Comparison of ENCODE assay signal across 23 mouse cellular contexts in genomic region chr1:83642656-83643055, GRCm38 (mm10).
DNase-seq lines count a peak whose midpoint lies in the region; ATAC-seq and TF ChIP-seq lines count a peak whose summit lies in the region.
"Had no signal": no experiment of that assay in that cellular context is flagged by ENCODE, and none has a peak within 500 bp of the region (broad histone marks: within the 10 kb centered on the region; RNA-seq: fewer than 3 reads in every experiment).

No protein-coding gene starts in this region.

- TF ChIP-seq CTCF in lung, postnatal 0 days (IDR thresholded peaks at IDR 0.05) = no peak

- DNase-seq in cerebellum, adult 11 months = peak; percentile 14
- peak; percentile 29 for DNase-seq in left cerebral cortex, postnatal 4 days
- no peak for DNase-seq in left cerebral cortex, postnatal 25 days (ENCODE audit: low spot score in 2 of 2)
- peak; percentile 62 to 63 for DNase-seq in cerebellum, postnatal 10 days
- DNase-seq in lung, postnatal 10 days = no peak
- no peak for DNase-seq in lung, postnatal 0 days (ENCODE audit: low spot score)
- DNase-seq in right cerebral cortex, postnatal 4 days = no peak
- DNase-seq: adrenal gland, adult 8-10 months; adrenal gland, postnatal 36 days; B cell, adult 2 months; gastrocnemius, postnatal 14 days; heart, adult 2 months; heart, postnatal 14 days; kidney, adult 18-20 months had no signal

- H3K27ac ChIP-seq in lung, postnatal 0 days (ENCODE audit: low read length) = no peak overlapping the region
- H3K27ac ChIP-seq: embryonic facial prominence, embryonic 10.5 days; heart, adult 2 months; heart, embryonic 15.5 days; hindbrain, embryonic 12.5 days had no signal

- H3K9me3 ChIP-seq in lung, postnatal 0 days (ENCODE audit: low read length) = no peaks in the 10 kb centered on the region
- H3K9me3 ChIP-seq: embryonic facial prominence, embryonic 10.5 days; heart, embryonic 15.5 days; hindbrain, embryonic 12.5 days had no signal

- H3K27me3 ChIP-seq in lung, postnatal 0 days (replicated peaks; ENCODE audit: insufficient read depth, low read length) = no peaks in the 10 kb centered on the region
- H3K27me3 ChIP-seq: heart, embryonic 15.5 days; hindbrain, embryonic 12.5 days had no signal

- no peak overlapping the region for H3K9ac ChIP-seq in lung, postnatal 0 days (replicated peaks; ENCODE audit: low read depth)
- H3K9ac ChIP-seq: heart, embryonic 15.5 days; hindbrain, embryonic 12.5 days had no signal

- ATAC-seq in cerebellum, adult (ENCODE audit: insufficient number of reproducible peaks, low FRiP score, low TSS enrichment) = no peak
- ATAC-seq in lung, postnatal 0 days = no peak
- ATAC-seq: CD4-positive, CD25-positive, alpha-beta regulatory T cell, adult 4 months; forebrain, embryonic 14.5 days; hindbrain, embryonic 16.5 days had no signal

- H3K4me3 ChIP-seq in lung, postnatal 0 days (ENCODE audit: low read depth, low read length) = no peak overlapping the region
- H3K4me3 ChIP-seq: embryonic facial prominence, embryonic 10.5 days; heart, adult 2 months; heart, embryonic 15.5 days; hindbrain, embryonic 12.5 days had no signal

- no peak for TF ChIP-seq EP300 in lung, postnatal 0 days (IDR thresholded peaks at IDR 0.05)

- H3K4me2 ChIP-seq in lung, postnatal 0 days (replicated peaks; ENCODE audit: low read depth, low read length) = no peak overlapping the region
- H3K4me2 ChIP-seq: heart, embryonic 11.5 days; heart, embryonic 15.5 days; hindbrain, embryonic 12.5 days had no signal

- H3K4me1 ChIP-seq in lung, postnatal 0 days (ENCODE audit: insufficient read depth, low read depth, low read length) = no peaks in the 10 kb centered on the region
- H3K4me1 ChIP-seq: embryonic facial prominence, embryonic 10.5 days; heart, embryonic 15.5 days; hindbrain, embryonic 12.5 days had no signal

- intact Hi-C loops in left cerebral cortex, postnatal 4 days (cut with DNase I) = no loop called here
- intact Hi-C loops in left cerebral cortex, postnatal 25 days (cut with DNase I) = no loop called here

- no peaks in the 10 kb centered on the region for H3K36me3 ChIP-seq in lung, postnatal 0 days (ENCODE audit: insufficient read depth, low read length)
- H3K36me3 ChIP-seq: embryonic facial prominence, embryonic 10.5 days; G1E; heart, embryonic 15.5 days; hindbrain, embryonic 12.5 days had no signal

Comparison
In these comparisons a context has a peak if more than half of its experiments do, and no peak if none do; other contexts are left out.
1. DNase-seq: peak in cerebellum, adult 11 months (single experiment), left cerebral cortex, postnatal 4 days (single experiment) and cerebellum, postnatal 10 days (2 of 2); none in left cerebral cortex, postnatal 25 days (0 of 2), lung, postnatal 10 days (single experiment), lung, postnatal 0 days (single experiment) and right cerebral cortex, postnatal 4 days (single experiment).